Mouse (Mus musculus) hindbrain, embryonic 10.5 days (tissue): Measurements from ENCODE around the gene Sde2. TPM values are rescaled to one million over a fixed set of nuclear protein-coding genes. Genes with fewer than 3 reads are reported as not detected.

Experiments used
- DNase-seq: peaks from one replicate; pipeline ENCODE4 v3.0.0-alpha.2; 2017; ENCODE audit warnings: low spot score
- H3K27ac ChIP-seq: fragments of 300-500 bp; sonication (generic); 2 replicates; pipeline ENCODE4 v1.5.1; 2016; ENCODE audit warnings: mild to moderate bottlenecking, moderate library complexity
- H3K27me3 ChIP-seq: fragments of 300-500 bp; sonication (generic); 2 replicates; pipeline ENCODE4 v1.6.1; 2016; ENCODE audit warnings: mild to moderate bottlenecking; ENCODE audit not compliant: poor library complexity, insufficient read depth, severe bottlenecking
- H3K36me3 ChIP-seq: fragments of 300-500 bp; sonication (generic); 2 replicates; pipeline ENCODE4 v1.6.1; 2016; ENCODE audit warnings: mild to moderate bottlenecking, moderate library complexity
- H3K4me1 ChIP-seq: fragments of 300-500 bp; sonication (generic); replicated peaks from 2 replicates; pipeline ENCODE4 v1.6.1; 2016; ENCODE audit warnings: mild to moderate bottlenecking
- H3K4me3 ChIP-seq: fragments of 300-500 bp; sonication (generic); 2 replicates; pipeline ENCODE4 v1.5.1; 2016; ENCODE audit warnings: mild to moderate bottlenecking, moderate library complexity
- H3K9me3 ChIP-seq: fragments of 300-500 bp; sonication (generic); 2 replicates; pipeline ENCODE4 v1.6.1; 2016; ENCODE audit warnings: mild to moderate bottlenecking, moderate library complexity
- WGBS: fragments of 180-500 bp; shearing (Covaris S2); methylation state at CpG from one replicate; pipeline ENCODE4 v1.1.7; 2016; 5-methylcytosine and 5-hydroxymethylcytosine counted together
- polyA plus RNA-seq: library from polyadenylated mRNA; unstranded; fragments of >200 nt; fragmentation: Nextera tagmentation; extraction: Ambion mirVana; gene quantifications from 2 replicates; pipeline ENCODE4 v1.2.1, GENCODE M21; 2016

Sde2 gene
- polyA plus RNA-seq, 1 experiment from 2014 or later = 33.8 TPM

DNA sequence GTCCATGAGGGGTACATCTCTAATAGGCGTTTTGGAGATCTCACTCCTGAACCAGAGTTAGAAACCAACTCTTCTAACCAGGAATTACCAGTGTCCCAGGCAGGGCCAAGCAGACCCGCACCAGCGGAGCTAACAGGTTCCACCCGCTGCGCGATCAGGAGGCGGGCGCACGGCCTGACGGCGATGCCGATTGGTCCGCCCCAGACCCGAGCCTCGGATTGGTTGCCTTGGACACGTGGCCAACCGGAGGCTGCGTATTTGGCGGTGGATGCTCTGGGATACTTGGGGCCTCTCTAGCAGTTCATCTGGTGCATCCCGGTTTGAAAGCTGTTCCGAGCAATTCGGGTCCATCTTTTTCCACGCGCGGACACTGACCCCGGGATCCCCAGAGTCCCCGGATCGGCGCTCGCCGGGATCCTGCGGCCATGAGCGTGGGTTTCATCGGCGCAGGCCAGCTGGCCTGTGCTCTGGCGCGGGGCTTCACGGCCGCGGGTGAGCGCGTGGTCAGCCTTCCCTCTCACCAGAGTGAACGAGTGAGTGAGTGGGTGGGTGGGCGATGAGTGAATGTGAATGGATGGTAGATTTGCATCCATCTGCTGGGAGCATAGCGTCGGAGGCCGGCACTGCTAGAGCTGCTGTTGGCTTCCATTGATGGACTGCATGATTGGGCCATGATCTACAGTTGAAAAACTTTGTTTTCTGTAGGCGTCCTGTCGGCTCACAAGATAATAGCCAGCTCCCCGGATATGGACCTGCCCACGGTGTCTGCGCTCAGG, 53.3 kb downstream of the Sde2 start, which contains the start of gene Pycr2:
Gene Pycr2, plus strand, starts transcription at position 255 of the 776 bp plus-strand sequence.
- peak within 1 kb of the TSS; percentile 94 for H3K27ac ChIP-seq
- DNase-seq = peak; percentile 97
- under 1% methylated on average over 52 of the region's 52 CpGs for WGBS
- H3K4me1 ChIP-seq = peaks cover 30% of the 10 kb centered on the region
- no peaks in the 10 kb centered on the region for H3K9me3 ChIP-seq
- no peaks in the 10 kb centered on the region for H3K27me3 ChIP-seq
- H3K36me3 ChIP-seq = peaks cover 38% of the 10 kb centered on the region
- H3K4me3 ChIP-seq = peak within 1 kb of the TSS; percentile 94

DNA sequence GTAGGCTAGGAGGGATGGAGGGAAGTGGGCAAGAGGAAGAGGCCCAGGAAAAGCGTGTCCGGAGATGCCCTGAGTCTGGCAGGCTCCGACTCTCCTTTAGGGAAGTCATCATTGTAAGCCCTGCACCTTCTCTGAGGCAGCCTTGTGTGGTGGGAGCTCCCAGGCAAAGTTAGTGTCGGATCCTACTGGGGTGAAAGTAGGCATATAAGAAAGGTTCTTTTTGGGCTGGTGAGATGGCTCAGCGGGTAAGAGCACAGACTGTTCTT, 53.8 kb downstream of the Sde2 start:
- peak overlapping the region; percentile 94 for H3K4me3 ChIP-seq
- WGBS = 4% methylated on average over 5 of the region's 5 CpGs
- H3K36me3 ChIP-seq = peaks cover 40% of the 10 kb centered on the region
- no peak for DNase-seq
- H3K27ac ChIP-seq = peak overlapping the region; percentile 94
- H3K27me3 ChIP-seq = no peaks in the 10 kb centered on the region
- H3K9me3 ChIP-seq = no peaks in the 10 kb centered on the region
- peaks cover 30% of the 10 kb centered on the region for H3K4me1 ChIP-seq

GRCm38 (mm10) chr1:180905307-180905706, 54.4 kb downstream of the Sde2 start:
- DNase-seq = no peak
- no peaks in the 10 kb centered on the region for H3K9me3 ChIP-seq
- peak overlapping the region; percentile 94 for H3K4me3 ChIP-seq
- peaks cover 30% of the 10 kb centered on the region for H3K4me1 ChIP-seq
- WGBS = 67% methylated on average over 6 of the region's 6 CpGs
- no peaks in the 10 kb centered on the region for H3K27me3 ChIP-seq
- peak overlapping the region; percentile 50 for H3K27ac ChIP-seq
- H3K36me3 ChIP-seq = peaks cover 40% of the 10 kb centered on the region

GRCm38 (mm10) chr1:180905876-180906275, 54.9 kb downstream of the Sde2 start:
- H3K4me3 ChIP-seq = peak overlapping the region; percentile 94
- DNase-seq = no peak

DNA sequence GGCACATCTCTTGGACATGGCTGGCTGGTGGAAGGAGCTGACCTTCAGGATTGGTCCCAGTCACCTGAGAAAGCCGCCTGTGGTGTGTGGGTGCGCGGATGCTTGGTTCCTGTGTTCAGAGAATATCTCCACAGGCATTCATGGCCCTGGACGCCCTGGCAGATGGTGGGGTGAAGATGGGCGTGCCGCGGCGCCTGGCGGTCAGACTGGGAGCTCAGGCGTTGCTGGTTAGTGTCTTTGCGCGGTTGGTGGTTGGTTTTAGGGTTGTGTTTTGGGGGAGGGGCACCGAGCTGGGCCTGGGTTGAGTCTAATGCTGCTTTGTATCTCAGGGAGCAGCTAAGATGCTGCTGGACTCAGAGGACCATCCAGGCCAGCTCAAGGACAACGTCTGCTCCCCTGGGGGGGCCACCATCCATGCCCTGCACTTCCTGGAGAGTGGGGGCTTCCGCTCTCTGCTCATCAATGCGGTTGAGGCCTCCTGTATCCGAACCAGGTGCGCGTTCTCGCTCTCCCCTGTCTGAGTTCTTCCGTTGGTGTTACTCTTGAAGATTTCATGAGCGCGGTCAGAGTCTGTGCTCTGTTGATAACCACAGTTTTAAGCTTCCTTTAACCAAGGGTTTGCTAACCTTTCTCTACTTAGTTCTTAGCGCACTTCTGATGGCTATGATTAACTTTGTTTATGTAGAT, 55.7 kb downstream of the Sde2 start:
- H3K27me3 ChIP-seq = no peaks in the 10 kb centered on the region; the same call in 1 of the 2 replicates
- peaks cover 34% of the 10 kb centered on the region for H3K4me1 ChIP-seq
- peaks cover 40% of the 10 kb centered on the region for H3K36me3 ChIP-seq
- H3K9me3 ChIP-seq = no peaks in the 10 kb centered on the region
- WGBS = 90% methylated on average over 24 of the region's 24 CpGs
- no peak overlapping the region for H3K27ac ChIP-seq
- 0 out of 2 replicates have a peak overlapping the region, but pooled peaks have one; percentile 94 for H3K4me3 ChIP-seq
- no peak for DNase-seq

More at GRCm38 (mm10) chr1:180905876-180906275, 54.9 kb downstream of the Sde2 start:
- H3K36me3 ChIP-seq = peaks cover 40% of the 10 kb centered on the region
- peak overlapping the region; percentile 50; the same call in 1 of the 2 replicates for H3K27ac ChIP-seq
- H3K9me3 ChIP-seq = no peaks in the 10 kb centered on the region
- 92% methylated on average over 17 of the region's 17 CpGs for WGBS
- H3K4me1 ChIP-seq = peaks cover 30% of the 10 kb centered on the region
- no peaks in the 10 kb centered on the region for H3K27me3 ChIP-seq

- peaks cover 33% of the 10 kb centered on the region for H3K36me3 ChIP-seq
- no peak overlapping the region for H3K27ac ChIP-seq
- peaks cover 9% of the 10 kb centered on the region for H3K4me1 ChIP-seq
- no peaks in the 10 kb centered on the region for H3K9me3 ChIP-seq
- no peaks in the 10 kb centered on the region; the same call in 1 of the 2 replicates for H3K27me3 ChIP-seq
- no peak overlapping the region for H3K4me3 ChIP-seq
- no peak for DNase-seq
- 51% methylated on average over 8 of the region's 8 CpGs for WGBS
Observed at GRCm38 (mm10) chr1:180911138-180911537, 60.2 kb downstream of the Sde2 start.

DNA sequence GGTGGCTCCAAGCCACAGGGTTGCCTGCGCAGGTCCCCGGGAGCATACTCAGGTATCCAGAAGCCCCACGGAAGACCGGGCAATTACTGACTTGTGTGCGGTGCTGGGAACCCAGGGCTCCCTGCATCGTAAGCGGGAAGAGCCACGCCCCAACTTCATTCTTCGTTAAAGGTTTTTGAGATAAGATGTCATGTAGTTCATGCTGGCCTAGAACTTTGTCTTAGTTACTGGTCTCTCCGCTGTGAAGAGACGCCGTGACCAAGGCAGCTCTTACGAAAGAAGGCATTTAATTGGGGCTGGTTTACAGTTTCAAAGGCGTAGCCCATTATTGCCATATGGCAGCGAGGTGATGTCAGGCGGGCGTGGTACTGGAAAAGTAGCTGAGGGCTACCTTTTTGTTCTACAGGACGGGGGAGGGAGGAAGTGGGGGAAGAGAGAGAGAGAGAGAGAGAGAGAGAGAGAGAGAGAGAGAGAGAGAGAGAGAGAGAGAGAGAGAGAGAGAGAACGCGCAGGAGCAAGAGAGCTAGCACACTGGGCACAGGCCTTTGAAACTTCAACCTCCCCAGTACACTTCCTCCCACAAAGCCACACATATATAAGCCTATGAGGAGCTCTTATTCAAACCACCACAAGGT, 60.8 kb downstream of the Sde2 start:
- H3K9me3 ChIP-seq = no peaks in the 10 kb centered on the region
- H3K27me3 ChIP-seq = no peaks in the 10 kb centered on the region; the same call in 1 of the 2 replicates
- 0 out of 2 replicates have a peak, but pooled peaks cover 7% of the 10 kb centered on the region for H3K4me1 ChIP-seq
- no peak for DNase-seq
- no peak overlapping the region for H3K4me3 ChIP-seq
- H3K27ac ChIP-seq = no peak overlapping the region
- 65% methylated on average over 20 of the region's 20 CpGs for WGBS
- peaks cover 27% of the 10 kb centered on the region for H3K36me3 ChIP-seq

DNA sequence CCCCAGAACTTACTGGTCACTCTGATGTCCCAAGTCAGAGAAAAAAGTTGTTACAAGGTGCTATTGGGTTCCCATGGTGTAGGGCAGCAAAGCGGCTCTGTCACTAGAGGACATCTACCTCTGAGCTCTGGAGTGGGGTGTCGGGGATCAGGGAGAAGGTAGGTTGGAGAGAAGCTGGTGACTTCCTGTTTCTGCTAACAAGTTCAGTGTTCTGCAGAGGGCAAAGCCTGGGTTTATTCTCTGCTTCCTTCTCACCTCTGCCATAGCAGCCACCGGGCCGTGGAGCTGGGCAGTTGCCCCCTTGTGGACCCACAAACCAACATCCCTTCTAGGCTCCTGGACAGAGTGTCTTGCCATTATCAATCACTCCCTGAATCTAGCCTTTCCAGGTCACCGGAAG, 61.9 kb downstream of the Sde2 start:
- no peak for DNase-seq
- 88% methylated on average over 5 of the region's 5 CpGs for WGBS
- peaks cover 16% of the 10 kb centered on the region for H3K36me3 ChIP-seq
- no peaks in the 10 kb centered on the region for H3K9me3 ChIP-seq
- no peaks in the 10 kb centered on the region; the same call in 1 of the 2 replicates for H3K27me3 ChIP-seq
- H3K27ac ChIP-seq = no peak overlapping the region
- H3K4me1 ChIP-seq = 0 out of 2 replicates have a peak, but pooled peaks cover 7% of the 10 kb centered on the region
- H3K4me3 ChIP-seq = no peak overlapping the region

DNA sequence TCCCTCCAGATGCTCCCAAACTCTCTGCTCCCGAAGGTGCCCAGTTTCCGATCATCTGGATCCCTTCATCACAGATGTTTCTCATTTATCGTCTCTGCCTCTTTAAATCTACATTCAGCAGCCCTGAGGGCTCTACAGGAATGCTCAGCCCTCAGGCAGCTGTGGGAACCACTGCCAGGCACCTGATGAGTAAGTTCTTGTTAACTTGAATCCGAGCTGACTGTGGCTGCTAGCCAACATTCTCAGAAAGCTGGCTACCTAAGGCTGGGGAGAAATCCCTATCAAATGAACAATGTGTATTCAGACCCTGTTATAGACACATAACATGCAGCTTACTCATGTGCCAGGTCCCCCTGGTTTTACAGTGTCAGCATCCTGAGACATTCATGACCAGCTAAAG, 62.9 kb downstream of the Sde2 start:
- 65% methylated on average over 4 of the region's 4 CpGs for WGBS
- DNase-seq = no peak
- Histone ChIP-seq H3K36me3 (peaks cover 6% of the 10 kb centered on the region), H3K27me3 (no peaks in the 10 kb centered on the region; the same call in 1 of the 2 replicates), H3K9me3 (no peaks in the 10 kb centered on the region), H3K27ac (no peak overlapping the region), H3K4me3 (no peak overlapping the region), H3K4me1 (0 out of 2 replicates have a peak, but pooled peaks cover 7% of the 10 kb centered on the region)

- no peak for DNase-seq
- no peaks in the 10 kb centered on the region for H3K9me3 ChIP-seq
- WGBS = 94% methylated on average over 11 of the region's 11 CpGs
- 0 out of 2 replicates have a peak, but pooled peaks cover 7% of the 10 kb centered on the region for H3K4me1 ChIP-seq
- no peaks in the 10 kb centered on the region; the same call in 1 of the 2 replicates for H3K27me3 ChIP-seq
- no peak overlapping the region for H3K27ac ChIP-seq
- no peaks in the 10 kb centered on the region for H3K36me3 ChIP-seq
- no peak overlapping the region for H3K4me3 ChIP-seq
Observed at GRCm38 (mm10) chr1:180916425-180916824, 65.5 kb downstream of the Sde2 start.

DNA sequence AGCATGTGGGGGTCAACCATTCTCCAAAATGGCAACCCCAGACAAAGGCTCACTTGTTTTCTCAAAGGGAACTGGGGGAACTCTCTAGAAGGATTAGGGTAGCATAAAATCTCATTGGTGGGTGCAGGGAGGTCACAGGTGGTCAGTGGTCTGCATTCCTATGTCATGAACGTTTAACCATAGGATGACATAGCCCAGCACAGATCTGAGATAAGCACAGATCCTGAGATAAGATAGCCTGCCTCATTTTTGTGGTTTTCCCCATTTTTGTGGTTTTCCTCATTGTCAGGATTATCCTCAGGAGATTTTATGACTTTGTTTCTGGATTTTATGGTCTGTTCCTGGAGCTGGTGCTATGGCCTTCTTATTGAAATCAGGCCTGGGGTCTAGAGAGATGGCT, 66.1 kb downstream of the Sde2 start:
- Histone ChIP-seq H3K36me3 (no peaks in the 10 kb centered on the region), H3K27me3 (no peaks in the 10 kb centered on the region), H3K9me3 (no peaks in the 10 kb centered on the region), H3K4me3 (no peak overlapping the region), H3K27ac (no peak overlapping the region), H3K4me1 (0 out of 2 replicates have a peak, but pooled peaks cover 3% of the 10 kb centered on the region)
- WGBS = 51% methylated on average over 1 of the region's 1 CpGs
- no peak for DNase-seq
